Mouse (Mus musculus) erythroblast, embryonic 14.5 days (primary cell): ENCODE measurements at regions not wholly inside any gene's neighbourhood (a gene's known extent, or its start where the extent isn't known, plus 50 kb on each side); places are given as distances from the start of the nearest gene placed in this dataset.

Source experiments
- H3K27me3 ChIP-seq: 2 replicates; pipeline ENCODE4 v1.6.1; 2012; ENCODE audit warnings: inconsistent platforms; ENCODE audit not compliant: control insufficient read depth
- H3K36me3 ChIP-seq: 2 replicates; pipeline ENCODE4 v1.6.1; 2012; ENCODE audit warnings: mild to moderate bottlenecking, inconsistent platforms; ENCODE audit not compliant: control insufficient read depth
- H3K4me1 ChIP-seq: 2 replicates; pipeline ENCODE4 v1.6.1; 2012; ENCODE audit warnings: inconsistent platforms; ENCODE audit not compliant: control insufficient read depth
- H3K4me3 ChIP-seq: replicated peaks from 2 replicates; pipeline ENCODE3; 2012; ENCODE audit warnings: moderate library complexity, mild to moderate bottlenecking, inconsistent platforms
- H3K9me3 ChIP-seq: 2 replicates; pipeline ENCODE4 v1.6.1; 2012; ENCODE audit warnings: low read length, inconsistent platforms, mixed read lengths; ENCODE audit not compliant: control insufficient read depth
- GATA1 ChIP-seq: IDR thresholded peaks from 2 replicates; pipeline ENCODE4 v1.6.1; 2012; ENCODE audit warnings: low read length, inconsistent platforms, mixed read lengths
- TAL1 ChIP-seq: IDR thresholded peaks from 3 replicates; pipeline ENCODE4 v1.6.1; 2012; ENCODE audit warnings: low read length, inconsistent platforms, mixed read lengths

DNA sequence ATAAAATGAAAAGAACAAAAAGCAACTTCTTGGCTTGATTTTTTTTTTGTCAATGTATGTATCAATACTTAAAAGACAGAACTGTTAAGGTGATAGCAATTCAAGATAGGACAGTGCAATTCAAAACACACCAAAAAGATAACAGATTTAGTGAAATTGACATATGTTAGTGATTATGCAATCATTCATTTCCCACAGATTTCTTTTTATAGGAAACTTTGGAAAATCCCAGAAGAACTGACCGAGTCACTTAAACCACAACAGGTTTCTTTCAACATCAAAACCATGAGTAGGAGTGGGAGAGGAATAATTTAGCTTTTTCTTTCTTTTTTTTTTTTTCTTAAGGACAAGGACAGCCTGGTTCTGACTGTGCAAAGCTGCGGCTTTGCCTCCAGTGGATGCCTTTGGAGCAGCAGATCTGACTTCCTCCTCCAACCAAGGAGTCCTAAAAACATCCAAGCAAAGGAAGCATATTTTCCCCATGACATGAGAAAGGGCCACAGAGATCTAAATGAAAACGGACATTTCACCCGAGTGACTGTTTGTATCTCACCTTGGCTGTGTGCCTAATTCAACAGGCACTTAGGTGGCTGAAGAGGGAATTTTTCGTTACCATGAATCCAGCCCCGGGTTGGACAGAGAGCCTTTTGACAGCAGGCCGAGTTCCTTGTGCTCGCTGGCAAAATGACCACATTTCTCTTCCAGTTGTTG, 463.8 kb upstream of the Zeb2 start:
- Histone ChIP-seq H3K4me3 (no peak overlapping the region), H3K36me3 (no peaks in the 10 kb centered on the region), H3K9me3 (no peaks in the 10 kb centered on the region), H3K4me1 (no peaks in the 10 kb centered on the region), H3K27me3 (no peaks in the 10 kb centered on the region)
- TF ChIP-seq TAL1 (no peak), GATA1 (no peak)

DNA sequence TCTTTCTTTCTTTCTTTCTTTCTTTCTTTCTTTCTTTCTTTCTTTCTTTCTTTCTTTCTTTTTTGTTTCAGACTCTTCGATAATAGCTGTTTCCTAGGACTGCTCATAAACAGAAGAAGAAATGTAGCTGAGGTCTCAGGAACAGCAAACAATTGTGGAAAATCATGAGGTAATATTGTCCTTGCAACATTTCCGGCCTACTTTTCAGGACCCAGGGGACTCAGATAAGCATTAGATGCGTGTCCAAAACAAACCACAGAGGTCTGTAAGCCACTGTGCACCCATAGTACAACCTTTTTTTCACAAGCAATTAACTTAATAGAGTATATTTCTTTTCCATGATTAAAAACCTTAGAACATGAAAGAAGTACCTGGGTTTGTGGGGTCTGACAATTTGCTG, 455.7 kb upstream of the Zeb2 start:
- Histone ChIP-seq H3K4me1 (no peaks in the 10 kb centered on the region), H3K27me3 (no peaks in the 10 kb centered on the region), H3K4me3 (no peak overlapping the region), H3K36me3 (no peaks in the 10 kb centered on the region), H3K9me3 (no peaks in the 10 kb centered on the region)
- TF ChIP-seq TAL1 (no peak), GATA1 (no peak)

DNA sequence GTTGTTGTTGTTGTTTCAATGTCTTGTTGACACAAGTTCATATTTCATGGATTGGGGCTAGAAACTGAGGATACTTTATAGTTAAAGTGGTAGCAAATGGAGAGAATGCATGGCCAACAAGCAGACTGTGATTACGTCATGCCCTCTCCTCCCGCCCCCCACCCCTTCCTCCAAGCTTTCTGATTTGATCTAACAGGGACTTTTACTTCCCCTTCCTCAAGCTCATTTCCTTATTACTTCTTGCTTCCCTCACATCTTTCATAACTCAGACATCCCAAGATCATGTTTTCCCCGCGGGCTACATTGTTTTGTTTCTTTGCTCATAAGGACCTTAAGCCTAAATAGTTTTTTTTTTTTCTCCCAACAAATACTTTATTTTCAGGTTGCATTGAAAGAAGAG, 437.5 kb upstream of the Zeb2 start:
- Histone ChIP-seq H3K27me3 (no peaks in the 10 kb centered on the region), H3K4me3 (no peak overlapping the region), H3K9me3 (no peaks in the 10 kb centered on the region), H3K4me1 (no peaks in the 10 kb centered on the region), H3K36me3 (no peaks in the 10 kb centered on the region)
- no peak for TF ChIP-seq TAL1
- TF ChIP-seq GATA1 = no peak

DNA sequence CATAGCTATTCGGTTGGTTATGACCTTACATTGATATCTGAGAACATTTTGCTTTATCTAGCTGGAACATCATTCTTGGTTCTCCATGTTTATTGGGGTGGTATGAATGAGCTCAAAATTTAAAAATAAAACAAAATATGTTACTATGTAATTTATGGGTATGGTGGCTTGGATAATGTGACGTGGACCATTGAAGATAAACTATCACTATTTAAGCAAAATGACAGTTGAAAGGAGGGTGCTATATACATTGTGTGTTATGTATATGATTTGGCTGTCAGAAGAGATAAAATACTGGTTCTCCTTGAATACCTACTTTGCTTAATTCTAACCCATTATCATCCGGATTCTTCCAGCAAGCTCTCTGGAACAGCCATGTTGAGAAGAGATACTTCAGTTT, 424.2 kb upstream of the Zeb2 start:
- H3K4me1 ChIP-seq = no peaks in the 10 kb centered on the region
- H3K4me3 ChIP-seq = no peak overlapping the region
- no peaks in the 10 kb centered on the region for H3K27me3 ChIP-seq
- H3K9me3 ChIP-seq = no peaks in the 10 kb centered on the region
- H3K36me3 ChIP-seq = no peaks in the 10 kb centered on the region
- TF ChIP-seq GATA1 = no peak
- TF ChIP-seq TAL1 = no peak

DNA sequence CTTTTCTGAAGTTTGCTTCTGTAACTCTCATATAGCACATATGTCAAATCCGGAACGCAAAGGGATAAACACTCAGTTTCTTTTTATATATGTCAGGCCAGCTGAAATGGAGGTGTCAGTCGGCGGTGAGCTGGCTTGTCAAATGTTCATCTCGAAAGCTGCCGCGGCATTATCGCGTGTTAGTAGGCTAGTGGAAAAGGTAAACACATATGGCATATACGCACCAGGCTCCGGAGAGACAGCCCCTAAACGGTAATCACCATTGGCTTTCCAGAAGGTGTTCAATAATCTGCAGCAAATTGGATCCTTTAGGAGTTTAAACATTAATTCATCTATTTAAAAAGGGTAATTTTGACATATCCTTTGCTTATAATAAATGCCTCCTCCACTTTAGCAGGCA, 421.8 kb upstream of the Zeb2 start:
- TF ChIP-seq TAL1 (no peak), GATA1 (no peak)
- no peaks in the 10 kb centered on the region for H3K4me1 ChIP-seq
- H3K9me3 ChIP-seq = no peaks in the 10 kb centered on the region
- no peaks in the 10 kb centered on the region for H3K36me3 ChIP-seq
- no peak overlapping the region for H3K4me3 ChIP-seq
- no peaks in the 10 kb centered on the region for H3K27me3 ChIP-seq

DNA sequence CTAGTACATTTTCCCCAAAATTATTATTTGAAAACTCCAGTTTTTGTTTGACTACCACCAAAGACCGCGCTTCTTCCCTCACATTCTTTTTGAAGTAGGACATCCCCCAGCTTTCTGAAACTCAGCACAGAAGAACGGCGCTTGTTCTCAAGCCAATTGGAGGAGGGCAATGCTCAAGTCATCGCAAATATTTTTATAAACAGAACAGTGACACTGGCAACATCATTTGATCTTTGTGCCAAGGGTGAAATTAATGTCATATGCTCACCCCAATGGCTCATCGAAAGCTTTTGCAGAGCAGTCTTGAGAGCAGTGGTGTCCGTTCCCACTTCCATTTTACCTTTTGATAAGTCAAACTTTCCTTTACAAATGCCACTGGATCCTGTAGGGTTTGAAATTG, 420.5 kb upstream of the Zeb2 start:
- no peaks in the 10 kb centered on the region for H3K36me3 ChIP-seq
- H3K9me3 ChIP-seq = no peaks in the 10 kb centered on the region
- no peaks in the 10 kb centered on the region for H3K27me3 ChIP-seq
- H3K4me1 ChIP-seq = no peaks in the 10 kb centered on the region
- H3K4me3 ChIP-seq = no peak overlapping the region
- no peak for TF ChIP-seq TAL1
- TF ChIP-seq GATA1 = no peak

DNA sequence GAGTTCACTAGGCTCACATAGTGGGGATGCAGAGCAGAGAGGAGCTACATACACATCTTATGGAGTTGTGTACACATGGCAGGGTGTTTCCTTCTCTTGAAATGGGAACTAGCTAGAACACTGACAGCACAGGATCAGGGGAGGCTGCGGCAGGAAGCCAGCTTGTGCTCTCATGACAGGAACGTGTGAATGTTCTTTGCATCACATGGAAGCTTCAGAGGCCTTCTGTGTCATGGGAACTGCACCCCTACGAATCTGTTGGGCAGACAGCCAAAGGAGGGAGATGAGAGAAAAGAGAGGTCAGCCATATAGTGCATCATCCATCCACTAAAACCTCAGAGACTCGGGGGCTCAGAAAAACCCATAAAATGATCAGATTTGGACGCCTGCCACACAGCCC, 417.6 kb upstream of the Zeb2 start:
- no peak for TF ChIP-seq TAL1
- TF ChIP-seq GATA1 = no peak
- no peaks in the 10 kb centered on the region for H3K4me1 ChIP-seq
- H3K36me3 ChIP-seq = no peaks in the 10 kb centered on the region
- H3K4me3 ChIP-seq = no peak overlapping the region
- no peaks in the 10 kb centered on the region for H3K9me3 ChIP-seq
- no peaks in the 10 kb centered on the region for H3K27me3 ChIP-seq

DNA sequence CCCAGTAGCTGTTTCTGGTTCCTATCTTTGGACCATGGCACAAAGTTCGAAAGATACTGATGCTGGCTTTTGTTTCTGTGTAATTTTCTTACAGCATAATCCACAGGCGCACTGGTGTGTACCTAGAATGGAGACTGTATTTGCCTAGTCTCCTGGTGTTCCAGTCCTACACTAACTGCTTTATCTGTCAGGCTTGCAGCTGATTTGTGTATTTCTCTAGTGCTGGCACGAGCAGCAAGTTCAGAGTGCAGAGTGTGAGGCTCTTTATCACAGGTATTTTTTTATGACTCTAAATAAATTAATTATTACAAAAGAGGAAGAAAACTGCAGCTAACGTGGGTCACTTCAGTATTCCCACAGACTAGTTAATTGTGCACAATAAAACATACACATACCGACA, 405.1 kb upstream of the Zeb2 start:
- Histone ChIP-seq H3K27me3 (no peaks in the 10 kb centered on the region), H3K4me1 (no peaks in the 10 kb centered on the region), H3K36me3 (no peaks in the 10 kb centered on the region), H3K9me3 (no peaks in the 10 kb centered on the region), H3K4me3 (no peak overlapping the region)
- TF ChIP-seq TAL1 = no peak
- TF ChIP-seq GATA1 = no peak

DNA sequence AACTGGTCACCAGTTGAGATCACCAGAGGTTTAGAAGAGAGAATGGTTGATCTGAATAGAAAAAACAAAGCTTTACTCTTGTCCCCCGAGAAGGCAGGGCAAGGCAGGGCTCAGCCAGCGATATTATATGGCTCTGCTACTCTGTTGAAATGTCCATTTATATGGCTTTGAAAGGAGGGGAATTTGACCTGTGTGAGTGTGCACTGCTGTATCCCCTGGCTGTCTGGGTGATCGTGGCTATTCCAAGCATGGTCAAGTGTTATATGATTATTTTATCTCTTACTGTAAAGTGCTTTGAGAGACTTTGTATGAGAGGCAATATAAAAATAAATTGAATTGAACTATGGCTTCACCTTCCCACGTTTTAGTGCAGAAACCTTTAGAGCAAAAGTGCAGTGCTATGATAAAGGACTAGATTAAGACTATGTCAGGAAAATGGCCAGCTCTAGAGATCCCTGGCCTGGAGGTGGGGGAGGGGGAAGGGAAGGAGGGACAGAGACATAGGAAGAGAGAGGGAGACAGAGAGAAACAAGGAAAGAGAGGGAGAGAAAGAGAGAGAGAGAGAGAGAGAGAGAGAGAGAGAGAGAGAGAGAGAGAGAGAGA, 402.5 kb upstream of the Zeb2 start:
- Histone ChIP-seq H3K36me3 (no peaks in the 10 kb centered on the region), H3K4me3 (no peak overlapping the region), H3K9me3 (no peaks in the 10 kb centered on the region), H3K27me3 (no peaks in the 10 kb centered on the region), H3K4me1 (no peaks in the 10 kb centered on the region)
- TF ChIP-seq TAL1 (no peak), GATA1 (no peak)
